Mouse (Mus musculus): ENCODE measurements around the gene Frmd5.

The Frmd5 gene

DNA sequence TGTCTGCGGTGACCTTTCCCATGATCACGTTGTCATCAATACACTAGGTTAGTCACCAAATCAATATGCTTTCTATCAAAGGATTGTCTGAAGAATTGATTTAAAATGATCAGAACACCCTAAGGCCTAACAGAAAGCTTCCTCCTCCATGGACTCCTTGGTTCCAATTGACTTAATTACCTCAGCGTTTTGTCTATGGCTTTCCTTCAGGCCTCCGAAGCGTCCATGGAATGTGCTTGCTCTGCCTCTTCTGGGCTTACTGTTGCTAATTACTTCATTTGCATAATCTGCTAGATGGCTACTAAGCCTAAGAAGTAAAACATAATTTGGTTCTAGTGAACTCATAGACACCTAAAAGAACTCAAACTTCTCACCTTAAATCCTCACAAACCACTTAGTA, 42.0 kb downstream of the Frmd5 start:
- in situ Hi-C loops (cut with MboI; ENCODE audit: low sequenced_read_pairs), result no loop called here

- in situ Hi-C loops (cut with MboI; ENCODE audit: low sequenced_read_pairs), result no loop called here
These were observed 45.0 kb downstream of the Frmd5 start for GRCm38 (mm10) chr2:121761861-121762260.

DNA sequence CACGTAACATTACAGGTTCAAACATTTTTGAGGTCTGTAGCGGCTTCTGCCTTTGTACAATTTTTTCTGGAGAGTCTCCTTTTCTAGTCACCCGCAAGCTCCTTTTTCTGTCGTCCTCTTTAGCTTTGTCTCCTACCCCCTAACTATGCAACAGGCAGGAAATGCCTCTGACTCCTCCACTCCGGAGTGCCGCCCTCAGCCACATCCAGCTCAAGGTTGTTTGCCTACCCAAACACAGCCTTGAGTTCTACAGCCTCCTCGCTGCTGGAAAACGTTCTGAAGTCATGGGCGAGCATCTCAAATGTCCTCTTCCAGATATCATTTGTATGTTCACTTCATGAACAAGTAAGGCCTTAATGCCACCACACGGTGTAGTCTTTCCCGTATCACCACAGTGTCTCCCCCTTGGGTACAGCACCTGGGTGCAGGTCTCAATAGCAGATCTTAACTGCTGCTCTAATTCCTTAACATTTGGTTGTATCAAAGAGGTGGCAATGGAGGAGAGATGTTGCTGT, 45.5 kb downstream of the Frmd5 start:
- in situ Hi-C loops (cut with MboI; ENCODE audit: low sequenced_read_pairs), result no loop called here

DNA sequence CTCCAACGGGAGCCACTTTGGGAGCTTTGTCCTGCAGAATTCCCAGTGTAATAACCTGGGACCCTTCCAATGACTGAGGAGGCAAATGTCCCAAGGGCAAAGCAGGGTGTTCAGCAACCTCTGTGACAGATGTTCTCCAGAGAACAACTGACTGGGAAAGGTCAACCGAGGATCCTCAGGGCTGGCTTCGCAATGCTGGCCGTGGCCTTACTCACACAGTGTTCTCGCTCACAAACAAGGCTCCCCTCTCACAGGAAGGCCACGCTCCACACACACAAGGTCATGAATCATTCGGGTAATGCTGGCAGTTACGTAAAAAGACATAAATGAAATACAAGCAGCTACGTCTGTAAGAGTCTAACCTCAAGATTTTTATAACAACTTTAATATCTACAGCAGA, 46.2 kb downstream of the Frmd5 start:
- in situ Hi-C loops (cut with MboI; ENCODE audit: low sequenced_read_pairs), result no loop called here

DNA sequence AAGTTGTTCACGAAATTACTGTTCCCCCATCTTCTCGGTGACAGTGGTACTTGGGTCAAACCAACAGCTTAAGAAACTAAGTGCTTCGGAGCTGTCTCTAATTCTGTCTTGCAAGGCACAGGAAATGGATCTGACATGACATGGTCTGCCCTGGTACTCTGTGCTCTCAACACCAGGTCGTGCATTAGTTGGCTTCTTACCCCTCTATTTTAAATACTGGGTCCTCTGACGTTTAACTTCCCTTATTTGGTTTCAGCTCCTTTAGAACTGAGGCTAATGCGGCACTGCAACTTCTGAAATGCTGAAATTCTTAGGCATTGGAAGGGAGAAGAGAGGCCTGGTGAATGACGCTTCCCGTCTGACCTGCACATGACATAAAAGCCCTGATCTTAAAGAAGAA, 48.6 kb downstream of the Frmd5 start:
- in situ Hi-C loops (cut with MboI; ENCODE audit: low sequenced_read_pairs), result no loop called here

- in situ Hi-C loops (cut with MboI; ENCODE audit: low sequenced_read_pairs), result no loop called here
These were observed 50.6 kb downstream of the Frmd5 start for GRCm38 (mm10) chr2:121756336-121756735.

DNA sequence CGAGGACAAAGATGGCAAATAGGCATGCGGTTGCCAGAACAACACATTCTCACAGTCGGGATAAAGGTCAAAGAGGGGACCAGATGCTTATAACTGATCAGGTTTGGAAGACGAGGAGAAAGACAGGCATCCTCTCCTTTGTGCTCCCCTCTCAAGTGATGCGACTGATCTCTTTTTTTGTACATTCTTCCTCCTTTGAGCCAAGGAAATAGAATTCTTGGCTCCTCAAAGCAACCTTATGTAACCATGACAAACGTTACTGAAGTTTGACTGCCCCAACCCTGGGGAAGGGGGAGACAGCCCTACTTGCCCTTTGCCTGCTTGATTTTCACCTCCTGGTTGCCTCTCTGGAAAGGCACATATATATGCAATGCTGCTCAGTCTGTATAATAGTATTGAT, 51.8 kb downstream of the Frmd5 start:
- in situ Hi-C loops (cut with MboI; ENCODE audit: low sequenced_read_pairs), result no loop called here

DNA sequence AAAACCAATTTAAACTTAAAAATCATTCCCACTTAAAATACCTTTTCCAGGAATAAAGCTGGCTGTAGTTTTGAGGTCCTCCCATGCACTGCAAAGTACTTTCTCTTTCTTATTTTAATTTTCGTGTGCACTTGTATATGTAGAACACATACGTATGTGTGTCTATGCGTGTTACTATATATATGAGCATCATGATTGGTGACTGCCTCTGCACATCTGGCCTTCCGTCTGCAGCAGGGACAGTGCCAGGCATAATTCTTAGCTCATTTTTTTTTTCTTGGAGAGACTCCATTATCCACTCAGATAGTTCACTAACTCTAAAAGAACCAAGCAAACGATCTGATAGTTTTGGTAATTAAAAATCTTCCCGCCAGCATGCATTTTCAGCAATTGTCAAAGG, 56.8 kb downstream of the Frmd5 start:
- in situ Hi-C loops (cut with MboI; ENCODE audit: low sequenced_read_pairs), result no loop called here

DNA sequence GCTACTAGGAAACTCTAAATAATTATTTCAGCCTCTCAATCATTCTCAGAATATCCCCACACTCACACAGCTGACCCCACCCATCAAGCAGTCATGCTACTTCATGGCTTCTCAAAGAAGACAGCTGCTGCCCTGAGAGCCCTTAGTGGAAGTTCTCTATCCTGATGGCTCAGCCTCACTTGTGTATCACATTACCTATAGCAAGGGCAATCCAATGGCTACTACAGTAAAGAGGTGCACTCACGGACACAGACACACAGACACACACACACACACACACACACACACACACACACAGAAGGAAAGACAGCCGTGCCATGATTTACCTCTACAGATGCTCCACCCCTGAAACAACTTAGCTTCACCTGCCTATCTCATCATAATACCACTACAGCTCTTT, 65.7 kb downstream of the Frmd5 start:
- in situ Hi-C loops (cut with MboI; ENCODE audit: low sequenced_read_pairs), result no loop called here

- in situ Hi-C loops (cut with MboI; ENCODE audit: low sequenced_read_pairs), result no loop called here
These were observed 67.5 kb downstream of the Frmd5 start for GRCm38 (mm10) chr2:121739410-121739809.

DNA sequence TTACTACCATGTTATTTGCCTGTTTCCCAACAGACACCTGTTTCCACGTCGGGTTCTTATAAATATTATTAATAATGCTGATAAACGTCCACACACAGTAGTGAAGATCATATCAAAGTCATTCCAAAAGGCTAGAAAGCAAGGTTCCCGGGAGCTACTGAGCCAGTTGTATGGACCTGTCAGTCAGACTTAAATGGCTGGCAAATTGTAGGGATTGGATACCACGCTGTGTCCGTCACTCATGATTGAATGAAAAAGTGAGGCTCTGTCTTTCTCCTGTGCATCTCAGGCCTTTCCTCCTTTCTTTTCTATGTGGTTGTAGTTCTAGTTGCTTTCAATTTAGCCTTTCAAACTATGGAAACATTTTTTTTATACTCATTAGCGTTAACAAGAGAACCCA, 73.5 kb downstream of the Frmd5 start:
- in situ Hi-C loops (cut with MboI; ENCODE audit: low sequenced_read_pairs), result no loop called here

DNA sequence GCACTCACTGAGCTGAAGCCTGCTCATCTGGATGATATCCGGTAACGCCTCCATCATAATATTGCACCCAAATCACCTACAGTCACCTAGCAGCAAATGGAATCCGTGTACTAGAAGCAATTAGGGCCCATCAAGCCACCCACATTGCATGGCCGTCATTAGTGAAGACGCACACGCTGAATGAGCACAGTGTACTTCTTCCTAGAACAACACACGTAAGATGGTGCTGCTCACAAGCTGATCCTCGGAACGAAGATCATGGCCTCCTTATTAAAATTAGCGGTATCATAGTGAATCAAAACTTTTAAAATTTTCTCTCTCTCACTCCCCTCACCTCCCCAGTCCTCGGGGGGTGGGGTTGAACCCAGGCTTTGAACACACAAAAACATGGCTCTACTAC, 76.4 kb downstream of the Frmd5 start:
- in situ Hi-C loops (cut with MboI; ENCODE audit: low sequenced_read_pairs), result no loop called here

DNA sequence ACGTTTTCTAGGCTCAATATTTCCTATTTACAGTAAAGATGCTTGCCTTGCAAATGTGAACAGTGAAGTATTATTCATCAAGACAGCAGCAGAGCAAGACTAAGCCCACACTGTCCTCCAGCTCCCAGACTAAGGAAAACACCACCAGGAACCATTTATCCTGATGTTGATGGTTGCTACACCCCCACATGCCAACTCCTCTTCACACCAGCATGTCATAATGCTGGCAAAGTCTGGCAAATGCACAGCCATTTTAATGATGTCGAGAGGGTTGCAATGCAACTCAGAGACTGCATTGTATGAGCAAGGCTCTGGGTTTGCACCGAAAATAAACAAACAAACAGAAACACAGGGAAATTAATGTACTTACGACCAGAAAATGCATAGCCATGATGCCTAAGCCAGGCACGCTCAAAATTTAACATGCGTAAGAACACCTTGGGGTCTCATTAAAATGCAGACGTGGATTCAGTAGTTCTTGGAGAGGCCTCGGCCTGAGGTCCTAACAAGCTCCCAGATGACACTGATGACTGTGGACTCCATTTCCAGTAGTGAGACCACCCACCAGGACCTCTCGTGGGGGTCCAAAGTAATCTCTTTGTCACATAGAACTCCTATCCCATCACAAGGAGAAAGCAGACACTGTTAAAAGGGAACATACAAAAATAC, 77.8 kb downstream of the Frmd5 start:
- in situ Hi-C loops (cut with MboI; ENCODE audit: low sequenced_read_pairs), result no loop called here

DNA sequence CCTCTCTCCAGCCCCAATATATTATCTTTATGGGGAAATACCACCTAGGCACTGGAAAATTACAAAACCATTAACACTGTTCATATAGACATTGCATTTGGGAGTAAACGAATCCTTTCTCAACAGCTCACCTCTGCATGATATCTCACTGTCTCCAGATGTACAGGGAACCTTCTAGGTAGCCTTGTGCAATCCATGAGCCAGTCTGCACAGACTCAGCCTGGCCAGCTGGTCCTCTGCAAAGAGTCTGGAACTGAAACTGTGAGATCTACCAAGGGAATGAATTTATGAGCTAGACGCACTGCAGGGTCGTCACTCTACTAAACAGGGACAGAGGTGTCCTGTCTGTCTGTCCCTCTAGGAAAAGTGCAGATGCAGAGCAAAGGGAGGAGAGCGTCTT, 82.0 kb downstream of the Frmd5 start:
- in situ Hi-C loops (cut with MboI; ENCODE audit: low sequenced_read_pairs), result no loop called here

GRCm38 (mm10) chr2:121723796-121724195, 83.1 kb downstream of the Frmd5 start:
- in situ Hi-C loops (cut with MboI; ENCODE audit: low sequenced_read_pairs), result no loop called here

DNA sequence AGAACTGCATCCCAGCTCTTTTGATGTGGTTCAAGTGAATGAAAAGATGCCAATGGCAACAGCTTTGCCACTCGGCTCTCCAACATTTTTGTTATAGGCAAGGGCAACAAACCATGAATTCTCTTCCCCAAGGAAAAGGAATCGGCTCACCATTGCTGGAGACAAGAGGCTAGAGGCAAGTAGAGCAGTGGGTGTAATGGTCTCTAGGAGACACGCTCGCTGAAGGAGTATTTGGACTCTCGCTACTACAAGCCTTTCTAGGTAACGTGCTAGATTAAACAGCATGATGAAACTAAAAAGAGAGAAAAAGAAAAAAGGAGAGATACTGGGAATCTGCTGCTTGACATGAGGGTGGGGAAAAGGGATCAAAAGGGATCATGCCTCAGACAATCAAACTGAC, 87.9 kb downstream of the Frmd5 start:
- in situ Hi-C loops (cut with MboI; ENCODE audit: low sequenced_read_pairs), result no loop called here

DNA sequence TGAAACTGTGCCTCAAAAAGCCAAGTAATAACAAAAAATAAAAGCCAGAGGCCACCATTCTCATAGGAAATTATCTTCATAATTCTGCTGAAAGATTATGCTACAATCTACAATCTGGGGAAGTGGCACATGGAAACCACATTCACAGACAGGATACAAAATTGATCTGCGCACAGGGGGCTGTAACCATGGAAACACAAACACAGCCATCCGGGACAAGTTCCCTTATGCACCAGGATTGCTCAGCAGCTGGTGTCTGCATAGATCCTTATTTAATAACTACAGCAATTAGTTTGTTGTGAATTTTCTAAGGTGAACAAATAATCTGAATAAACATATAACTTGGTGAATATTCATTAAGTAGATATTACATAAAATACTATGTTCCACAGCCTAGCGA, 89.8 kb downstream of the Frmd5 start:
- in situ Hi-C loops (cut with MboI; ENCODE audit: low sequenced_read_pairs), result no loop called here

DNA sequence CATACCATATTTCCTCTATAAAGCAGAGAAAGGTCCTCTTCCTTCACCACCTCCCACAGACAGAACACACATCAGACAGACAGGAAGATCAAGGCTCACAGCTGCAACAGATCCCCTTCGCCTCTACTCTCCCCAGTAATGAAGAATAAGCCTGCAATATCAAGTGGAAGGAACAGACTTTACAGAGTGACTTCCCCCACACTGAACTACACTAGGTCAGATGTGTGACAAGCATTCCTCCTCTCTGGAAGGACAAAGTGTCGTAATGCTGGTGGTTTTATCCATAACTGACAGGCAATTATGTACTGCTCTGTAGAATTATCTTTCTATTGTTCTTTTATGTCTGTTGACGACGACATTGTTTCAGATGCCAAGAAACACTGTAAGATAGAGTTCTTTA, 93.3 kb downstream of the Frmd5 start:
- in situ Hi-C loops (cut with MboI; ENCODE audit: low sequenced_read_pairs), result no loop called here

DNA sequence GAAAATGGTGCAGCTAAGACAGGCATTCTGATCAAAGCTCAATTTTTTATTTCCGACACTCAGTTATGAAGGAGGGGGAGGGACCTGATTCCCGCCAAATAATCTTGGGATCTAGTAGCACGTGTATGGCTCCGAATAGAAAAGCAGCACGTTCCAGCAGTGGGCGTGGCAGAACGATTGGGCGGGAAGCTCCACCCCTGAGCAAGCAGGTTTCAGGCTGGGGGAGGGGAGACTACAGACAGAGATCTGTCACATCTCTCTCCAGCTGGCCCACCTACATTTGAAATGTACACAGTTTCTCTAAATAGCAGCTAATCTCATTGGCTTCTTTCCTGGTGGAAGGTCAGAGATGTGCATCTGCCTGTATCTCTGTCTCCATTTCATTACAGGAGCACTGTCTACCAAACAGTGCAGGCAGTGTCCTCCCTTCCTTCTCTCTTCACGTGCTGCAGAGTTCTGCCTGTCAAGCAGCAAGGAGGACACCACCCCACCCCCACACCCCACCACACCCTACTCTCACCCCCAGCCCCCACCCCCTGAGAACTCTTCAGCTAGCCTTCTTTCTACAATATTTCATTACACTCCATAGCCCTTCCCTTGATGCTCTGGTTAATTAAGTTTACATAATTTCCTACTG, 95.0 kb downstream of the Frmd5 start:
- in situ Hi-C loops (cut with MboI; ENCODE audit: low sequenced_read_pairs), result no loop called here

- in situ Hi-C loops (cut with MboI; ENCODE audit: low sequenced_read_pairs), result no loop called here
These were observed 97.8 kb downstream of the Frmd5 start for GRCm38 (mm10) chr2:121709096-121709495.

- in situ Hi-C loops (cut with MboI; ENCODE audit: low sequenced_read_pairs), result no loop called here
These were observed 99.4 kb downstream of the Frmd5 start for GRCm38 (mm10) chr2:121707461-121707860.

DNA sequence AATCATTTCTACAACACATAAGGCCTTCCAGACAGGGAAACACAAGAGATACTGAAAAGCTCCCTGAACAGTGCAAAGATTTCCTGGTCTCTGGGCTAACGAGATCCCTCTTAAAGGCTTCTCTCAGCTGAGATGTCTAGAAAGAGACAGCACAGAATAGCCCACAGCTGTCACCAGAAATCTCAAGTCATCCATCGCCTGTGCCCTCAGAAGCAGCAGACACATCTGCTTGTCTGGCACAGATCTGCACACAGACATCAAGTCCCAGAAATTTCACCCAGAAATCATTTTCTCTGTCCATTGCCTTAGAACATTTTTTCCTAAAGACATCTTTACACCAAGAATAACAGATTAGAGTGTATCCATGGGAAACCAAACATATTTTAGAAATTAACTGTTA, 101.1 kb downstream of the Frmd5 start:
- in situ Hi-C loops (cut with MboI; ENCODE audit: low sequenced_read_pairs), result no loop called here

DNA sequence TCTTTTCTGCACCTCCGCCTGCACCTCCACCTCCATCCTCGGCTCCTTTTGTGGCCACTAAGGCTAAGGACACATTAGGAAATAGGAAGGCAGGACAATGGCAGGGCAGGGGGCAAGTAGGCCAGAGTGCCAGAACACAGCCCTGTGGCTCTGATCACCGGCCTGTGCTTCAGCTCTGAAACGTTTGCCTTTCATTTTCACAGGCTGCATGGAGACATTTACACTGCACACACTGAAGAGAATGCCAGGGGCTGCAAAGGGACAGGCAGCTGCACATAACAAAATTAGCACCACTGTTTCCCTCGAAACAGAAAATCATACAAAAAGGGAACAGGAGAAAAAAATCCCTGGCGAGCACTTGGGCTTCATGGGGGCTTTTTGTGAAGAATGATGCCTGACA, 107.6 kb downstream of the Frmd5 start:
- in situ Hi-C loops (cut with MboI; ENCODE audit: low sequenced_read_pairs), result no loop called here

All from CH12F3 (cell line).